Mouse (Mus musculus) neutrophil, adult 65 days (primary cell): ENCODE data around the gene Olfr97. TPM values are rescaled to one million over a fixed set of nuclear protein-coding genes. Genes with fewer than 3 reads are reported as not detected.

Source experiments
- total RNA-seq: library from RNA; stranded (reverse); gene quantifications from 2 replicates; pipeline ENCODE4 v1.2.4, GENCODE M21; 2023

The Olfr97 gene
- not detected in 2 replicates for total RNA-seq

DNA sequence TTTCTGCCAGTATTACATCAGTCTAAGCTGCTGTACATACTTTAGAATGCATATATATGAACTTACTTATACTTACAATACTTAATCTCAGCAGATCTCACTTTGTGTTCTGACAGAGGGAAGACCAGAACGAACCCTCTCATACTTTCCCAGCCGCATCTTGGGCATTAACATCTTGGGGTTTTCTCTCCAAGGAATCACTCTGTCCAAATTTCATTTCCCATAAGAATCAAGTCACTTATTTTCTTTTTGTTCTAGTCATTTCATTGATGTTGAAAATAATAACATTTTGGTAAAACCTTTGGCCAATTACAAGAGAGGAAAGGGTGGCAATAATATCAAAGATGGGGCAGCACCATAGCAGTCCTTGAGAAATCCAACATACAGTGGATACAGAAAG lies at the start of gene Olfr97:
Gene Olfr97 (minus strand): TSS at position 101 of the 400 bp plus-strand sequence.

DNA sequence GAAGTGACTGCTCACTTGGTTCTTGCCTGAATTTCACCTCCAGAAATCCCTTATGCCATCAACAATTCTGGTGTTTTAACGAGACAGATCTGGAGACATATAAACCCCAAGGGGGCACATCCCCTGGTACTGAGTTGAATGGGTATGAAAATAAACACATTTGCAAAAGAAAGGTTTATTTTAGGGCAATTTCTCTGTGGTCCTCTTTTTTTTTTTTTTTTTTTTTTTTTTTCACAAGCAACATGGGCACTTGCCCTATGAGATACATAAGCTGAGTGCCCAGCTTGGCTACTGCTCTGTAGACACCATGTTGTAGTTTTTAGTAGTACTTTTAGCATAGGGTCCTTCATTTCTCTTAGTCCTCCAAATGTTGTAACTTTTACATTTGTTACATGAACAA lies 46.2 kb upstream of the Olfr97 start, which contains the start of gene Olfr99:
Gene Olfr99 (minus strand): TSS at position 101 of the 400 bp plus-strand sequence.

DNA sequence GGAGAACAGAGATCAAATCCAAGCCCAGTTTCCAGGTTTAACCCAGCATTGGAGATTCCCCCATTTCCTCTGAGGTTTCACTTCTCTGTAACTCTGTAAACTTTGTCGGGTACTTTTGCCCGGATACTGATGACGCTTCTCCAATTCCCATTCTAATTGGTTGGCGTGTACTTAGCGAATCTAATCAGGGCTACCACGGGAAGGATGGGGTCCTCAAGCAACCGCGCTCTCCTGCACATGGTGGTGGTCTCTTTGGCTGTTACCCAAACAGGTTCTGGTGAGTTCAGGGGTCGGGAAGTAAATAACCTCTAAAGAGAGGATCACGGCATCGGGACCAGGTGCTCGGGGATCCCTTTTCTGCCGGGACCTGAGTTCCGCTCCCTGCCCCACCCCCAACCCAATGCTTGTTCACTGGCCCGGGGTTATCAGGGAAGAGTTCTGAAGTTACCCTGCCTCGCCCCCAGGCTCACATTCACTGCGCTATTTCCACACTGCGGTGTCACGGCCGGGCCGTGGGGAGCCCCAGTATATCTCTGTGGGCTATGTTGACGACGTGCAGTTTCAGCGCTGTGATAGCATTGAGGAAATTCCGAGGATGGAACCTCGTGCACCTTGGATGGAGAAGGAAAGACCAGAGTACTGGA lies 33.0 kb upstream of the Olfr97 start, which contains the start of gene H2-M3:
Gene H2-M3 (plus strand): TSS at position 163 of the 644 bp plus-strand sequence.

DNA sequence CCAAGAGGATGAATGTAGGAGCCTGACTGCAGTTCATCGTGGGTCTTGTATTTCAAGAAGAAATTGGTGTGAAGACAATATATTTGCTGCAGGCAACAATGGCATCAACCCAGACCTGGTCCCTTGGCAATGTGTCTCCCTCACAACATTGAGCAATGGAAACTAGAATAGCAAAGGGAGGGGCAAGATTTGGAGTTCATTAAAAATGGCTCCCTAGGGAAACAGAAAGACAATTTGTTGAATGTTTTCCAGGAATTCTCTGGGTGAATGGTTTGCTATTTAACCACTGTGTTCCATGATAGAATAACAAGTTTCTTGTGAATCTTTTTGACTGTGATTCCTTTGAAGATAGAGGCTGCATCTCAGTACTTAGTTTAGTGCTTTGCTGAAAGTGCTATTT lies 26.5 kb upstream of the Olfr97 start, which contains the start of gene Olfr98:
Gene Olfr98 (minus strand): TSS at position 124 of the 400 bp plus-strand sequence.

DNA sequence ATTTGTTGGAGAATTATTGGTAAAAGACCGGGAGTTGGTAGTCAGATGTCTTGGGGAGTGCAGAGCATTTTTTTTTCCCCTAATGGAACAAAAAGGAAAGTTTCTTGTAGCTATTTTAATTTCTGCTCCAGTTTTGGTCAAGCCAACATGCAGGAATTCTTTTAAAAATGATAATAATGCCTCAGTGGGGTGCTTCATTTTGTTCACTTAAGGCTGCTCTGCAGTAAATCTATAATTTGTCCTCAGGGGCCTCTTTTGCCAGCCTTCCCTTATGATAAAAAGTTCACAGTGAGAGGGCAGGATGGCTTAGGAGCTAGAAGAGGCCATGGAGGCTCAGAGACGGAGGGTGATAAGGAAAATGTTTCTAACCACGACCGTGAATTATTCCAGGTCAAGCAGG lies 17.3 kb downstream of the Olfr97 start, which contains the start of gene Olfr96:
Gene Olfr96 (plus strand): TSS at position 301 of the 400 bp plus-strand sequence.

DNA sequence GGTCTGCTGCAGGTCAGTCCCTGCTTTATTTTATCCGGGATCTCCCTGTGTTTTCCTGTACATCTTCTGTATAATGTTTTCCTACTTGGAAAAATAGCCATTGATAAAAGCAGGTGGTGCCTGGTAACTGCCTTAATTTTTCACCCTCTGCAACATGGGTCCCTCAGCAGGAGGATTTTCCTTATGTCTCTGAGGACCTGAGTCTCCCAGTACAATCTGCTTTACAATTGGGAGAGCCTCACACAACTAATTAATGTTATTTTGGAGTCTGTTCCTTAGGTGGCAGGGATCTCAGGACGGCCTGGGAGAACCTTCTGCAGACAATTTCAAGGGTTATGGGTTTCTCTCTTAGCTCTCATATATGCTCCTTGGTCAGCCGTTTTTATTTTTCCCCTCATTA lies 24.1 kb downstream of the Olfr97 start, which contains the start of gene Olfr95:
Gene Olfr95 (minus strand): TSS at position 101 of the 400 bp plus-strand sequence.

DNA sequence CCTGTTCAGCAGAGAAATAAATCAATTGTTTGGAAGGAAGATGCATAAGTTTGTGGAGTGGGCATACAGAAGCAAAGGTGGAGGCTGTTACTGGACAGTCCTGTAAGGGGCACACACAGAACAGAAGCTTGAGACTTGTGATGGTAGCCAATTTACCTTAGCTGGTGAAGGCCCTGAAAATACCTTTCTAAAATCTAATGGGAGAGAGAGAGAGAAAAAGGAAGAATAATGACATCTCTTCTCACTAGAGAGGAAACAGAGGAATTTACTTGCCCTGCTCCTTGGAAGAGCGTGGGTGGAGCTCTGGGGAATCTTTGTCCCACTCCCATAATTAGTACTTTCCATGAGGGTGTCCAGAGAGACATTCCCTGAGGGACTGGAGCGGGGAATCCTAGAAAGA lies 36.2 kb downstream of the Olfr97 start, which contains the start of gene Olfr94:
Gene Olfr94 (minus strand): TSS at position 101 of the 400 bp plus-strand sequence.

DNA sequence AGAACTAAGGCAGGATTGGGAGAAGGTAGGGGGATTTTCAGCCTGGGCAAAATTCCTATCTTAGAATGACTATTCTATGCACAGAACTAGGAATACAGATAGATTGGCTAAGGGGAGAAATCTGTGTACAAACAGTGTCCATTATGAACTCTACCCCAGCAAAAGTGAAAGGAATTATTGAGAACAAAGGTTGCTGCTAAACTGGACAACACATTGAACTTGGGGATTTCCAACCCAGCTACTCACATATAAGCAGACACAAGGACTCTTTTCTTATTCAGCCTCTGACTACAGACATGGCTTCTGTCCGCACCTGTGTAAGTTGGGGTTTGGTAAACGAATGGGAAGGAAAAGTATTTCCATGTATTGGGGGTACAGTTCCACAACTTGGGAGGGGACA lies 43.5 kb downstream of the Olfr97 start, which contains the start of gene Ubd:
Gene Ubd (plus strand): TSS at position 237 of the 400 bp plus-strand sequence.

Other genes starting within 250 kb of the Olfr97 start
- gene H2-M5, start 247.8 kb downstream of the Olfr97 start, total RNA-seq, result not detected in 2 replicates
- not detected in 2 replicates for gene Zfp57, start 236.2 kb downstream of the Olfr97 start, total RNA-seq
- gene Mog, start 213.9 kb downstream of the Olfr97 start, total RNA-seq, result not detected in 2 replicates
- 148 and 221 TPM in 2 replicates for gene Gabbr1, start 191.4 kb downstream of the Olfr97 start, total RNA-seq
- not detected in 2 replicates for gene Olfr90, start 148.8 kb downstream of the Olfr97 start, total RNA-seq
- not detected in 2 replicates for gene Olfr91, start 139.1 kb downstream of the Olfr97 start, total RNA-seq
- gene Olfr92, start 117.2 kb downstream of the Olfr97 start, total RNA-seq, result not detected in 2 replicates
- not detected in 2 replicates for gene Olfr93, start 75.8 kb downstream of the Olfr97 start, total RNA-seq
- gene Ubd, start 43.4 kb downstream of the Olfr97 start, total RNA-seq, result not detected in 2 replicates
- gene Olfr94, start 36.3 kb downstream of the Olfr97 start, total RNA-seq, result not detected in 2 replicates
- gene Olfr95, start 24.2 kb downstream of the Olfr97 start, total RNA-seq, result not detected in 2 replicates
- not detected in 2 replicates for gene Olfr96, start 17.2 kb downstream of the Olfr97 start, total RNA-seq
- not detected in 2 replicates for gene Olfr98, start 26.4 kb upstream of the Olfr97 start, total RNA-seq
- gene H2-M3, start 32.9 kb upstream of the Olfr97 start, total RNA-seq, result 4.4 and 4.6 TPM in 2 replicates
- not detected in 2 replicates for gene Olfr99, start 46.1 kb upstream of the Olfr97 start, total RNA-seq
- not detected in 2 replicates for gene Olfr101, start 67.0 kb upstream of the Olfr97 start, total RNA-seq
- gene Olfr102, start 79.7 kb upstream of the Olfr97 start, total RNA-seq, result not detected in 2 replicates
- gene Olfr103, start 102.4 kb upstream of the Olfr97 start, total RNA-seq, result not detected in 2 replicates
- gene Olfr104-ps, start 122.3 kb upstream of the Olfr97 start, total RNA-seq, result not detected in 2 replicates
- gene Olfr105-ps, start 141.7 kb upstream of the Olfr97 start, total RNA-seq, result not detected in 2 replicates
- gene Olfr106-ps, start 153.1 kb upstream of the Olfr97 start, total RNA-seq, result not detected in 2 replicates
- not detected in 2 replicates for gene Olfr107, start 161.9 kb upstream of the Olfr97 start, total RNA-seq
- not detected in 2 replicates for gene Olfr108, start 208.2 kb upstream of the Olfr97 start, total RNA-seq
- not detected in 2 replicates for gene Olfr109, start 221.6 kb upstream of the Olfr97 start, total RNA-seq
- gene H2-M2, start 246.2 kb upstream of the Olfr97 start, total RNA-seq, result not detected in 2 replicates